Mouse (Mus musculus) spleen, adult 2 months (tissue): Measurements from ENCODE around the gene Caps2.
A peak's percentile ranks its signal among the peaks of the same experiment; 100 is the strongest.
"Not testable (repeated sequence)": the region's sequence is repeated elsewhere in the genome, so short reads cannot be mapped to it uniquely, and the experiment has no call there.

Experiments
- CTCF ChIP-seq: fragments of 200-500 bp; IDR thresholded peaks from 2 replicates; pipeline ENCODE4 v1.5.1; 2011; ENCODE audit warnings: mild to moderate bottlenecking, inconsistent platforms; ENCODE audit not compliant: insufficient read depth, insufficient read length, insufficient replicate concordance; ENCODE audit errors: extremely low read depth
- POLR2A ChIP-seq: fragments of 200-500 bp; IDR thresholded peaks from 2 replicates; pipeline ENCODE4 v1.6.1; 2011; ENCODE audit warnings: low read depth, low read length, inconsistent platforms

DNA sequence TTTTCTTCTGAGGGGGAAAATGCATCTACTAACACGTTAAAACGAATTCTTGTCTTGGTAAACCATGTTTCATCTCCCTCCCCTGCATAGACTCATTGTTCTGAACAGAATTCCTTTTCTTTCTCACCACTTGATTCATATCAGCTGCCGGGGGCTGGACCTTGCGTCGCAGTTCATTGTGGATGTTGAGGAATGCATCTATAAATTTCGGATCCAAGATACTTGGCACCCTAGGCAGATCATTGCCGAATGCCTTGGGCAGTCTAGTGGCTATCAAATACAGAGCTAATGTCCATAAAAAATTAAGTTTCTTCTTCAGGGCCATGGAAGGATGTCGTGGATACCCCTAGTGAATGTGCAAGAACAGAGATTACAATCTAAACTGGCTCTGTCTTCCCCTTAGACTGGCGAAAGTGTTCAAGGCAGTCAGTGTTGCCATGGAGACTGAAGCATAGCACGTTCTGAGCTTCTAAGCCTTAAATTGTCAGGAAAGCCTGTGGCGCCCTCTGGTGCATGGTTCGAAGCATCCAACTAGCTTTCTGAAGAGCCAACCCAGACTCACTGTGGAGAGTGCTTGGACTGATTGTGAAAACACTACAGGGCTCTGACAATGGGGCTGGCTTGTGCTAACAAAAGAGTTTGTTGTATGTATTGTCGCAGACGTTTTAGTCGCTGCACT is 3.4 kb upstream of the Caps2 start, which contains the start of gene Glipr1l3:
- TF ChIP-seq POLR2A: not testable (repeated sequence)
- TF ChIP-seq CTCF: peak; percentile 19; the same call in 1 of the 2 replicates
